Mouse (Mus musculus): Measurements from ENCODE around the gene Wrb. TPM values are rescaled to one million over a fixed set of nuclear protein-coding genes. Genes with fewer than 3 reads are reported as not detected.

Gene Wrb
- polyA plus RNA-seq, 1 experiment from 2014 or later, result 49.1 TPM

- Histone ChIP-seq H3K27ac (peak within 1 kb of the TSS; percentile 27; the same call in 1 of the 2 replicates), H3K4me1 (peaks cover 16% of the 10 kb centered on the region), H3K27me3 (no peaks in the 10 kb centered on the region), H3K4me3 (peak within 1 kb of the TSS; percentile 19; the same call in 1 of the 2 replicates), H3K9ac (no peak within 1 kb of the TSS), H3K4me2 (peak within 1 kb of the TSS; percentile 50), H3K9me3 (no peaks in the 10 kb centered on the region), H3K36me3 (no peaks in the 10 kb centered on the region)
- no peak for ATAC-seq (ENCODE audit: insufficient number of reproducible peaks, low FRiP score, low TSS enrichment, low read depth)
- 4% methylated on average over 20 of the region's 20 CpGs for WGBS
These were observed 54.9 kb downstream of the Wrb start, which contains the start of gene Sh3bgr for GRCm38 (mm10) chr16:96199913-96200701. Gene Sh3bgr (plus strand): TSS chr16:96200450.

DNA sequence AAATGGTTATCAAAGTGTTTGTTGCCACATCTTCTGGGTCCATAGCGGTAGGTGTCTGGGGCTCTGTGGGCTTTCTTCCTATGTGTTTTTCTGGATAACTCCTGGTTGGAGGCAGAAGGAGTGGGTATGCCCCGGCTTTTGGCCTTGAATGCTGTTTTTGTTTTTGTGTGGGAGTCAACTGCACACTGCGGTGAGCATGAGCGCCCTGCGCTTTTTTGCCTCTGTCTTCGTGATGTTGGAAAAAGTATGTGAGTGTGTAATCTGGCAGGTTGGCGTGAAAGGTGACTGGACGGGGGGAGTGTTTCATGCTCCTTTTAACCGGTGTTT is 55.5 kb downstream of the Wrb start:
- no peaks in the 10 kb centered on the region for H3K27me3 ChIP-seq
- ATAC-seq (ENCODE audit: insufficient number of reproducible peaks, low FRiP score, low TSS enrichment, low read depth), result no peak
- H3K4me2 ChIP-seq, result peak overlapping the region; percentile 50
- no peaks in the 10 kb centered on the region for H3K9me3 ChIP-seq
- H3K9ac ChIP-seq, result no peak overlapping the region
- H3K36me3 ChIP-seq, result no peaks in the 10 kb centered on the region
- WGBS, result 36% methylated on average over 9 of the region's 9 CpGs
- H3K27ac ChIP-seq, result no peak overlapping the region
- peaks cover 16% of the 10 kb centered on the region for H3K4me1 ChIP-seq
- H3K4me3 ChIP-seq, result peak overlapping the region; percentile 19; the same call in 1 of the 2 replicates

- ATAC-seq (ENCODE audit: insufficient number of reproducible peaks, low FRiP score, low TSS enrichment, low read depth), result no peak
- Histone ChIP-seq H3K9ac (no peak overlapping the region), H3K27me3 (no peaks in the 10 kb centered on the region), H3K4me3 (no peak overlapping the region), H3K9me3 (no peaks in the 10 kb centered on the region), H3K36me3 (no peaks in the 10 kb centered on the region), H3K4me2 (no peak overlapping the region), H3K4me1 (peaks cover 16% of the 10 kb centered on the region), H3K27ac (peak overlapping the region; percentile 27; the same call in 1 of the 2 replicates)
- WGBS, result 51% methylated on average over 11 of the region's 11 CpGs
These were observed 56.5 kb downstream of the Wrb start for GRCm38 (mm10) chr16:96201485-96202232.

Other genes starting within 250 kb of the Wrb start
- gene Psmg1, start 154.4 kb upstream of the Wrb start, polyA plus RNA-seq (2015; fragmentation: Nextera tagmentation; extraction: Ambion mirVana), result 80.1 and 89.3 TPM in 2 replicates
- 76.8 and 80.4 TPM in 2 replicates for gene Brwd1, start 62.9 kb upstream of the Wrb start, polyA plus RNA-seq (2015; fragmentation: Nextera tagmentation; extraction: Ambion mirVana)
- 553 and 582 TPM in 2 replicates for gene Hmgn1, start 17.7 kb upstream of the Wrb start, polyA plus RNA-seq (2015; fragmentation: Nextera tagmentation; extraction: Ambion mirVana)
- 1.2 and 1.6 TPM in 2 replicates for gene Lca5l, start 46.9 kb downstream of the Wrb start, polyA plus RNA-seq (2015; fragmentation: Nextera tagmentation; extraction: Ambion mirVana)
- gene Sh3bgr, start 55.0 kb downstream of the Wrb start, polyA plus RNA-seq (2015; fragmentation: Nextera tagmentation; extraction: Ambion mirVana), result 13.6 and 41.0 TPM in 2 replicates
- gene B3galt5, start 90.4 kb downstream of the Wrb start, polyA plus RNA-seq (2015; fragmentation: Nextera tagmentation; extraction: Ambion mirVana), result 0.10 and 0.42 TPM in 2 replicates

Data from limb, embryonic 15.5 days (tissue).